Mouse (Mus musculus): ENCODE results near the gene Spata48.

Spata48 gene

GRCm38 (mm10) chr11:11461635-11462560, at the start of gene Spata48, which contains the start of gene Zpbp:
Gene Spata48 (plus strand): TSS chr11:11462094.
Gene Zpbp (minus strand): TSS chr11:11462408.
- DNase-seq (ENCODE audit: low read depth), result peak; percentile 94

DNA sequence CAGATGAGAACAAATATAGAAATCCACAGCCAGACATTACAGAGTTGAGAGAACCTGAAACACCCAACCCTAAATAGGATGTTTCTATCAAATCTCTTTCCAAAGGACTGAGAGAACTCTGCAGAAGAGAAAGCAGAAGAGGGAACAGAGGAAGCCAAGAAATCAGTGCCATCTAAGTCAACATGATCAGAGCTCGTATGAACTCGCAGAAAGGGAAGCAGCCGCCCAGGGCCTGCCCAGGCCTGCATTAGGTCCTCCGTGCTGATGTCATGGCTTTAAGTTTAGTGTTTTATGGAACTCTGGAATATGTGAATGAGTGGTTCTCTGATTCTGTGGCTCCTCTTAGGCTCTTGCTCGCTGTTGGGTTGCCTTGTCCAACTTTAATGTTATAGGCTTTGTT, 47.7 kb upstream of the Spata48 start:
- no peak for DNase-seq (ENCODE audit: low read depth)

DNA sequence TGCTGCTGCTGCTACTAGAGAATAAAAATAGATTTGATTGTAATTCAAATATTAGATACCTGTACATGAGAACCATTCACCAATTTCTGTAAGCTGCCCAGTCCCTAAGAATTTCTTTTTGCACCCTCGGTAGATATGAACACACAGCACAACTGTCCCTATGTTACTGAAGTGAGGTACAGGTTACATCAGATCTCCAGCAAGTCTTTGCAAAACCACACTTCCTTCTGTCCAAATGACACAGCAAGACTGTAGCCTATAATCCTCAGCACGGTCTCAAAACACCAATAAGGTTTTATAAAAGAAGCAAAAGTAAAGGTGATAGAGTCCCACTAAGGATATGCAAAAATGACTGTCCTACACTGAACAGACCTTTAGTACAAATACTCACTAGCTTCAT, 44.5 kb upstream of the Spata48 start:
- no peak for DNase-seq (ENCODE audit: low read depth)

DNA sequence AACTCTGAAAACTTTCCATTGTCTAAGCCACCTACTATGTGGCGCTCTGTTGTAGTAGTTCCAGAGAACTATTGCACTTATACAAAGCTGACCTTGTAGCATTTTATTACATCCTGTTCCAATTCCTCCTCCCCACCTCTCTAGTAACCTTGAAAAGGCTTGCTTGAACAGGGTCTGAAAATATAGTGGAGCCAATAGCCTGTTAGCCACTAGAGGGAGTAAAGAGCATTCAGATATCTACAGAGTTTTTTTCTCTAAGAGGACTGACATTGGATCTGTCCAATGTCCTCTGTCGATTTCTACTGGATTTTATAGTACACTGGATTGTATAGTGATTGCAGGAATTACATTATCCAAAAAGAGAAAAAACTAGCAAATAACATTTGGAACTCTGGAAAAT, 6.9 kb upstream of the Spata48 start:
- DNase-seq (ENCODE audit: low read depth), result peak; percentile 37

DNA sequence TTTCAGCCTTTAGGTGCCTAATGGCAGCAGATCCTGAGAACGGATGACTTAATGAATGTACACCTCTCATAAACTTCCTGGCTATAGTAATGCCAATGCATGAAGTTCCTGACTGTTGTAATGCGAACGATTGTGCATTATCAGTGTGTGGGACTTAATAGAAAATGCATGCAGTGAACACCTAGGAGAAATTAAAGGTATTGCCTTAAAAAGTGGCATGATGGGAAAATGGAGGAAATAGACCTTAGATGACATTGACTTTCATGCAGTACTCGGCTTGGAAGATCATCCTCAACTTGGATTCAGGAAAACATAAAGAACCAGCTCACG, 632 bp downstream of the Spata48 start:
- no peak for DNase-seq (ENCODE audit: low read depth)

GRCm38 (mm10) chr11:11468924-11469323, 7.0 kb downstream of the Spata48 start:
- no peak for DNase-seq (ENCODE audit: low read depth)

- no peak for DNase-seq (ENCODE audit: low read depth)
Observed at GRCm38 (mm10) chr11:11484378-11484777, 22.5 kb downstream of the Spata48 start.

- no peak for DNase-seq (ENCODE audit: low read depth)
Observed at GRCm38 (mm10) chr11:11492044-11492443, 30.1 kb downstream of the Spata48 start.

GRCm38 (mm10) chr11:11495697-11496096, 33.8 kb downstream of the Spata48 start:
- no peak for DNase-seq (ENCODE audit: low read depth)

DNA sequence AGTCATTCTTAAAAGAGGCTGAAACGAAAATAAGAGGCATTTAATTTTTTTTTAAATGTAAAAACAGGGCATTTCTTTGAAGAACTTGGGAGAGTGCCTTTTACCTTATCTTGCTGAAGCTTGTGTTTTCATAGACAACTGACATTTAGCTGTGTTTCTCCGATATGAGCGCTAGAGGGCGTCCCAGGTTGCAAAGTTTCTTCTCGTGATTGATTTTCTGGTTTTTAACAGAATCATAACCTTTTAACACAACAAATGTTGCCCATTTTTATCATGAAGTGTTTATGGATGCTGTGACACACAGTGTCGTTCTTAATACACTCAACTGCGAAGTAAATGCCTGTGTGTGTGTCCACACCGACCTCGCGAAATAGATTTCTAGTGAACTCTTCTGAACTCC, 38.0 kb downstream of the Spata48 start:
- peak; percentile 76 for DNase-seq (ENCODE audit: low read depth)

GRCm38 (mm10) chr11:11506187-11506586, 44.3 kb downstream of the Spata48 start:
- no peak for DNase-seq (ENCODE audit: low read depth)

GRCm38 (mm10) chr11:11509413-11509812, 47.5 kb downstream of the Spata48 start:
- DNase-seq (ENCODE audit: low read depth), result no peak

GRCm38 (mm10) chr11:11512056-11512455, 50.2 kb downstream of the Spata48 start:
- no peak for DNase-seq (ENCODE audit: low read depth)

DNA sequence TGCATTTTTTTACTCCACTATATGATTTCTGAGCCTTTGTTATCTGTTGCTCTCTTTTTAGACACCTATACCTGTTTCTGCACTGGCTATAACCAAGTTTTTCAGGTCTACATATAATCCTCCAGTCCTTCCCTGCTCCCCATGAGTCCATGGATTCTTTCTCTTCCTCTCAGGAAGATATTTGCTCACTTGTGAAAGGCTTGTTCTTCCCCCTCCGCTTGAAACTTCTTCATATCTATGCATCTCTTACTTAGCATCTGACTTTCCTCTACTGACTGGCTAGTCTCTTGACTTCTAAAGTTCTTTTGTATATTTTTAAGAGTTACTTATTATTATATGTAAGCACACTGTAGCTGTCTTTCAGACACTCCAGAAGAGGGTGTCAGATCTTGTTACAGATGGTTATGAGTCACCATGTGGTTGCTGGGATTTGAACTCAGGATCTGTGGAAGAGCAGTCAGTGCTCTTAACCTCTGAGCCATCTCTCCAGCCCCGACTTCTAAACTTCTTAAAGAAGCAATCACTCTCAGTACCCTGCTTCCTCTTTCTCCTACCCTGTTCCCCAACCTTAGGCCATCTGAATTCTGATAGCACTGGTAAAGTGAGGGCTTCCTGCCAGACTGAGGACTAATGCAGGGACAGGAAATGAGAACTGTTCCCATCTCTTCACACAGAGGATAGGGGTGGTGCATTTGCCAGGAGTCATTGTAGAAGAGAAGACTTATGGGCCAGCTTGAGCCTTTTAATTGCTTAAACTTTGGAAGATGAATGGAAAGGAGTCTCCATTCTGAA, 51.3 kb downstream of the Spata48 start:
- DNase-seq (ENCODE audit: low read depth), result no peak

- no peak for DNase-seq (ENCODE audit: low read depth)
Observed at GRCm38 (mm10) chr11:11514920-11515319, 53.0 kb downstream of the Spata48 start.

DNA sequence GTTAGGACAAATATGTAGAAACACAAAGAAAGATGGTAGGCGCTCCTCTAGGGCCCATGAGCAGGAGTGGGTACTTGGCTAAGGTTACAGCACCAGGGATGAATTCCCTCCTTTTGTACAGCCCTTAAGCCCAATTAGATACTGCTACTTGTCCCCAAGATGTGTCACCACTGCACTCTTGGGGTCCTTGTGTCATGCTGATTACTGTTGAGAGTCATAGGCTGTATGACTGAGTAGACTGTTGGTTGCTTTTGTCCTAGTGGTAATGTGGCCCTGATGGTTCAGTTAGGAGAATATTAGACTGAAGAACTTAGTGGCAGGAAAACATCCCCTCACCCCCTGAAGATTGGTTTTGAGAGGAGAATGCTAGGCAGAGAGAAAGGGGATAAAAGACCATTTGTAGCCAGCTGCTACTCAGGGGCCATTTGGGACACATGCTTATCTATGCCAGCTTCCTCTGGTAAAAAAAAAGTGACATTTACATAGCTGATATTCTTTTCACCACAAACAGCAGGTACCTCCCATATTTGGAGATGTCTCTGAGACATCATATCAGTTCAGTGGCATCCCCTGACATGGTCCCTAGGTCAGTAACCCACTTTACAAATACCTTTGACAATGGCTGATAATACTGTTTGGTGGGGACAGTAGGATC, 56.0 kb downstream of the Spata48 start:
- DNase-seq (ENCODE audit: low read depth), result no peak

DNA sequence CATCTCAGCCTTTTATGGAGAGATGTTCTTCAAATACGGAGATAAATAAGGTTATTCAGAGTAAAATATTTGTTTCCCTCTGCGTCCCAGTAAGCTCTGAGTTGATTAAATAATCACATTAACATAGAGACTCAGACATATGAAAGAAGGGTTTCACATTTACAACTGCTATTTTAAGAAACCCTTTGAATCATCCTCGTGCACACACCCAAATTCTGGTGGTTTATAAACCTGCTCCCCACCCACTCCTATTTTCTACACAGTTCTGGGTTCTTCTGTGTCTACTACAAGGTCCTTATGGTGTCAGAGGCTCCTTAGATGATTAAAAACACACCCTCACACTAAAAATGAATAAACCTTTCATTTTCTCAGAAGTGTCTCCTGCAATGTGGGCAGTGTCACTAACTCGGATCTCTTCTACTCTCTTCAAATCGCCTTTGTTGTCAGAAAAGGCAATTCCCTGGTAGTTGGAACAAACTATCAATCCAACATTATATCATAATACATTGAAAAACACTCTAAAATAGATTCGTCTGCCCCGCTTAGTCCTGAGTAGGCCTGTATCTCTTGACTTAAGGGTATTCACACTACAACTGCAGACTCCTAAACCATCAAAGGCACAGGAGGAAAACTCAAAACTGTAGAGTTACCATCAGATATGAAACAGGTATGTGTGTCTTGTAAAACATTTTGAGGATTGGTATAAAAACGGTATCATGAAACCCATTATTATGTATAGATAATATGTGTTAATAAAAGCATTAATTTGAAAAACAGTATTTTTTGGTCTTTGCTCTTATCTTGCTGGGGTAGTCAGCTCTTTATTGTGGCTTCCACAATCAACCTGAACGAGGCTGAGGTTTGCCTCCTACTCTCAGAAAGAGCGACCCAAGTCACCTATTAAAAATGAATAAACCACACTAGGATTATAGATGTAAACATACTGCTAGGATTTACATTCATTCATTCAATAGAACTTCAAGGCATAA, 57.7 kb downstream of the Spata48 start:
- no peak for DNase-seq (ENCODE audit: low read depth)

DNA sequence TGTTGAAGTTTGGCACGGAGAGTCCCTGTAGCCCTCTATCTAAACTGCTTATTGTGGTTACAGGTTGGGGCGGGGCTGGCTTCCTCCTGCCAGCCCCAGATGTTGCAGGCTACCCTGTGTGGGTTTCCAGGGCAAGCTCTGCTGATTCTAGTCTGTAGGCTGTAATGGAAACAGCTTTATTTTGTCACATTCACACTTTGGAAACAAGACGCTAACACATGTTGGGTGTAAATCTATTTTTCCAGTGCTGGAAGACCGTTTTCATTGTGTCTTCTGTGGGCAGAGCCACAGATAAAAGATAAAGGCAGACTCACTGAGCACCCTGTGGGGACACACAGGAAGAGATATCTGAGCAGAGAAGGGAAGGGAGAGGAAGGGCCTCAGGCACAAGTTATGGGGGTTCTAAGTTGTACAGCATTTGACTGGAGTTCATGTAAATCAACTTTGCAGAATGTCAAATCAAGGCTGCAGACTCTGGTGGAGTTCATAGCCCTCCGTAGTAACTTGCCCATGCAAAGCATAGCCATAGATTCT, 60.1 kb downstream of the Spata48 start:
- peak; percentile 51 for DNase-seq (ENCODE audit: low read depth)

DNA sequence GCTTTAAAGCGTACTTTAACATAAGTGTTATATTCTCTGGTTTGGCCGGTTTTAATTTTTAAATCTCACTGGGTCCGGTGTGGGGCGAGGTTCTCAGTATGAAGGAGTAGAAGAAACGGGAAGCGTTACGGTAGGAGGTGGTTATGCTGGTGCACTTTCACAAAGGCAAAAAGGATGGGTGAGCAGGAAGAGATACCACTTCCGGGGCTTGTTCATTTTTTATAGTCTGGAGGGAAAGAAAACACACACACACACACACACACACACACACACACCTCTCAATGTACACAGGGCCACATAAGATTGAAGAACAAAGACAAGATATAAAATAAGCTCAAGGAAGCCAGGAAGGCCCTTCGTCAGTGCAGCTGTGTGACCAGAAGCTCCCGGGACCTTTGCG, 66.9 kb downstream of the Spata48 start:
- DNase-seq (ENCODE audit: low read depth), result no peak

- no peak for DNase-seq (ENCODE audit: low read depth)
Observed at GRCm38 (mm10) chr11:11529165-11529564, 67.3 kb downstream of the Spata48 start.

- no peak for DNase-seq (ENCODE audit: low read depth)
Observed at GRCm38 (mm10) chr11:11530126-11530525, 68.2 kb downstream of the Spata48 start.

Data from c-Kit-positive CD71-negative TER-119-negative erythroid progenitor cells, embryonic 14.5 days (primary cell).